Mouse (Mus musculus) heart, postnatal 14 days (tissue): ENCODE data around the gene Prr5. TPM values are rescaled to one million over a fixed set of nuclear protein-coding genes. Genes with fewer than 3 reads are reported as not detected.
"Not testable (repeated sequence)": the region's sequence is repeated elsewhere in the genome, so short reads cannot be mapped to it uniquely, and the experiment has no call there.

Experiments used
- DNase-seq, 2 experiments: peaks; one replicate each; pipeline ENCODE4 v3.0.0; 2021 to 2022
- intact Hi-C: fragments of 180-260 bp; cut with DNase I; formaldehyde crosslinking; loops from one replicate; pipeline ENCODE4 v1.15.1; 2025
- total RNA-seq, 2 experiments: library from RNA; stranded (reverse); gene quantifications; 2 replicates each; pipeline ENCODE4 v1.2.3; 2021

Gene Prr5
- total RNA-seq, 2 experiments from 2014 or later, result 5.6 to 8.3 TPM

DNA sequence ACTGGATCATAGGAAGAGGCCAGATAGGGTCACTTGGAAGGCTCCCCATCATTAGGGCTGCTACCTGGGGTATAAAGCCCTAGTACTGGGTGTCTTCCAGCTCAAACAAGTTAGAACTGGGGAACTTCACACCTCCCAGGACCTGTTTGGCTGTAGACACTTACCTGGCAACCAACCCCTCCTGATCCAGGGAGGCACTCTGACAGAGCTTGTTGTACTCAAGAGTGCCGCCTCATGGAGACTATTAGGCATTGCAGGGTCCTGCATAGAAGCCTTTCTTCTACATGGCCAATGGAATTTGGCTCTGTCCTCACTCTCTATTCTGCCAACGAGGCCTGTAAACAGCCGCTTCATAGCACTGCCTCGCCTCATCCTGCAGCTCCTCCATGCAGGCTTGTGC, 32.5 kb downstream of the Prr5 start:
- intact Hi-C loops, result no loop called here

DNA sequence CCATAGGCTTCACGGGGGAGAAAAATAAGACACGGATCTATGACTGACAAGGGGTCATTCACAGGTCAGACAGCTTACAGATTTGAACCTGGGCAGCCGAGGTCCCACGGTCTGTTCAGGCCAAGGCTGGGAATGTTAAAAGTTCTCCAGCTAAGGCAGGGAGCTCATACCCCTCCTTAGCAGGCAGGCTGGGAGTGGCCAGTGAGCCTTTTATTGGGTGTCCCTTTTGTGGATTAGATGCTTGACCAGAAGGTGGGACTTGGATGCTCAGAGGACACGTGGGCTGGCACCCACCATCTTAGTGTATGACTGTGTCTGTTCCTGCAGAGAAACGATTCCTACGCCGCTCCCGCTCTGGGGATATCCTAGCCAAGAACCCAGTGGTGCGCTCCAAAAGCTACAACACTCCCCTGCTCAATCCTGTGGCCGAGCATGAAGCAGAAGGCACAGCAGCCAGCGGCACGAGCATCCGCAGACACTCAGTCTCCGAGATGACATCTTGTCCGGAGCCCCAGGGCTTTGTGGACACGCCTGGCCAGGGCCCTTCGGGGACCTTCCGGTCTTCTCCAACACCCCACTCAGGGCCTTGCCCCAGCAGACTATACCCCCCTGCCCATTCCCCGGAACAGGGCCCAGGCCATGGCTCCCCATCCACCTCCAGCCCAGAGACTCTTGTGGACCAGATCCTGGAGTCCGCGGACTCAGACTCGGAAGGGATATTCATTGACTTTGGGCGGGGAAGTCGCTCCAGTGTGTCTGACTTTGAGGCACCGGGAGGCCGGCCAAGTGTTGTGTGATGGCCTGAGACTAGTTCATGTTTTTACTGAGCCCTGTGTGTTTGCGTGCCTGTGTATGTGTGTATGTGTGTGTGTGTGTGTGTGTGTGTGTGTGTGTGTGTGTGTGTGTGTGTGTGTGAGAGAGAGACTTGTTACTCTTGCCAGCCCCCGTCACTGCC, 33.2 kb downstream of the Prr5 start:
- intact Hi-C loops, result no loop called here
- peak in 1 of 2 experiments; percentile 30 for DNase-seq

More for the DNA sequence above, 32.5 kb downstream of the Prr5 start:
- peak; percentile 44 to 71 for DNase-seq

DNA sequence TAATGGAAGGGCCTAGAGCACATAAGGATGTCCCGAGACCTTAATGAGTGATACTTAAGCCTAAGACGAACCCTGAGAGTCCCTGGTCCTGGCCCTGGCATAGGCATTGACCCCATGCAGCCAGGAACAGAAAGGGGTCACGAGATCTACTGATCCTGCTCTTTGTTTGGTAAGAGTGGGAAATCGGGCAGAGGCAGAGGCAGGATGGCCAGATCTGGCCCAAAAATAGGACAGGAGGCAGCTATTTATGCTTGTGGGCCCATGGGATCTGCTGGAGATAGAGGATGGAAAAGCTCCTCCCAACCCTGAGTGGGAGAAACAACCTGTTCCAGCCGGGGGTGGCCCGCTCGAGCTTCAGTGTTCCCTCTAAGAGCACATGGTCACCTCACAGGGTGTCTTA, 34.6 kb downstream of the Prr5 start:
- DNase-seq, result no peak
- intact Hi-C loops, result no loop called here

DNA sequence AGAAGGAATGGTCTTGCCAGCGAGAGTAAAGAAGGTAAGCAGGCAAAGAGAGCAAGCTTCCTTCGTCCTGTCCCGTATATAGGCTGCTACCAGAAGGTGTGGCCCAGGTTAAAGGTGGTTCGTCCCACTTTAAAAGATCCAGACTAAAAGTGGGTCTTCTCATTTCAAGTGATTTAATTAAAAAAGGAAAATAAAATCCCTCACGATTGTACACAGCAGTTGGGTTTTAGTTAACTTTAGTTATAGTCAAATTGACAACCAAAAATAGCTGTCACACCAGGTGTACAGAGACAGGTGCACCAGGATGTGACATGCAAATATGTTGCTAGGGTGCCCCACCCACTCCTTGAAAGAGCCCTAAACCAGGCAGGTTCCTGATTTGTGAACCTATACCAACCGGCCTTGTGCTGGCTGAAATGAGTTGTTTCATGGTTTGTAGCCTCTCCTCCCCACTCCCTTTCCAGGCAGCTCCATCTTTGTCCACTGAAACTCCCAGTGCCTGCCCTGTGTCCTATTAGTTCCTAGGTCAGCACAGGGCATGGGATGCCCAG, 36.0 kb downstream of the Prr5 start:
- DNase-seq, result no peak
- intact Hi-C loops, result no loop called here

DNA sequence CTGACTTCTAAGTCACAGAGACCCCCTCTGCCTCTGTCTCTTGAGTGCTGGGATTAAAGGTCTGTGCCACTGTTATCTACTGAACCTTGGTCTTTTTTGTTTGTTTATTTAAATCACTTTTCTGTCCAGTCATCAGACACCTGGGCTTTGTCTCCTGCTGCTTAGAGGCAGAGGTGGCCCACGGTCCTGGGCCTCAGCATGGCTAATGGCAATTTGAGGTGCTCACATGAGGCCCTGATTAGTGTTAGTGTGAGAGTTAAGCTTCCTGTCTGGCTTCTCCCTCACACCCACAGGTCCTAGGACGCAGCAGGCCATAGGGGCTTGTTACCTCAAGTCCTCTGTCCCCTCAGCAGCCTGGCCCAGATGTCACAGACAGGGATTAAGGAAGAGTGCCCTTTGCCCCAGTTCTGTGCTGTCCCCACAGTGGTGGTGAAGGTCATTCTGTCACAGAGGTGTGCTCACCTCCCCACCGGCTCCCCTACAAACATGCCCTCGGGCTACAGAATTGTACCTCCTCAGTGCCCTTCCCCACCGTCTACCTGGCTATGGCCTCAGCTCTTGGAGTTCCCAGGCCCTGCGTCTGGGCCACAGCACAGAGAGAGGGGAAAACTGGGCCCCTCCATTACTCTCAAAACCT, 37.7 kb downstream of the Prr5 start:
- no peak for DNase-seq
- intact Hi-C loops, result no loop called here

DNA sequence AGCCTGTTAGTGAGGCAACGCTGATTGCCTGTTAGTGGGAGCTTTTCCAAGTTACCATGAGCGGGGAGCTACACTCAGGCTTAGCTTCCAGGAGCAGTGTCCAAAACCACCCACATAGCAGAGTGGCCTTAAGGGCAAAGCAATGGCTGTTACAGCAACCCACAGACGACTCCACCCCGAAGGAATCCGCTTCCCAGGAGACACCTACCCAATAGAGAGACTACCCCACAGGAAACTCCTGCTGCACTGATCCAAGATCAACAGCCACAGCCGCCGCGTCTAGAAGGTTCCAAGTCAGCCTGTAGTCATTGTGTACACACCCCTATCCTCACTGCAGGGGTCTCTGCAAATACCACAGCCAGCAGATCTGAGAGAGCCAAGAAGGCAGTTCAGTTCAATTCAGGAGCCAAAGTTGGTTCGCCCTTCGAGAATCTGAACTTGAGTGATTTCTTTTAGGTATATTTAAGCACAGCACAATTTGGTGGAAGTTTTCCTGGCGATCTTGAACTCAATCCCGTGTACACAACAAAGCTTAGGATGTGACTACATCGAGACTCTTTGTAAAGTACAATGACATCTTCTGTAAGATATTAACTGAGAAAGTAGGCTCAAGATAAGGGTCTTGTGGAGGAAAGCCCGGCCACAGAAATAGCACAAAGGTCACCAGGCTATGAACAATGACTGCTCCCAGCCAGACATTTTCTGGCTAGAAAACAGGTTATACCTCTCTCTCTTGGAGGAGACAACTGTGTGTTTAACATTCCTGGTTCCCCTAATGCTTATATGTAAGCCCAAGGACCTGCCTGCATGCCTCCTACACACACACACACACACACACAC, 43.4 kb downstream of the Prr5 start:
- intact Hi-C loops, result no loop called here
- DNase-seq, result peak; percentile 40 to 43

DNA sequence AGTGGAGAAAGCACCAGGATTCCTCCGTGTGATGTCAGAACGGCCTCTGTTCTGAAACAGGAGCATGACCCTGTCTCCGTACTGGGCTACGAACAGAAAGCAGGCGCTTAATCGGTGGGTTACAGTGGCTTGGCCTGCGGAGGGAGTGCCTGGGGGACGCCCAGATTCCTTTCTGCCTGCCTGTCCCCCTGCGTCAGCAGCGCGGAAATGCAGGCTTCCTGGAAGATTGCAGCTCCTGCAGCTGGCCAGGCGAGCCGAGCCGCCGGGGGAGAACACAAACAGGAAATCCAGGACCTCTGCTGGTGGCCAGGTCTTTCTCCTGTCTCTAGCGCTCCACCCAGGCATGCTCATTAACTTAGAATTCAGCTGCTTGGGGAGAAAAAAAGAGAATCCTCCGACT, 45.3 kb downstream of the Prr5 start:
- DNase-seq, result peak; percentile 87 to 88
- intact Hi-C loops, result no loop called here

DNA sequence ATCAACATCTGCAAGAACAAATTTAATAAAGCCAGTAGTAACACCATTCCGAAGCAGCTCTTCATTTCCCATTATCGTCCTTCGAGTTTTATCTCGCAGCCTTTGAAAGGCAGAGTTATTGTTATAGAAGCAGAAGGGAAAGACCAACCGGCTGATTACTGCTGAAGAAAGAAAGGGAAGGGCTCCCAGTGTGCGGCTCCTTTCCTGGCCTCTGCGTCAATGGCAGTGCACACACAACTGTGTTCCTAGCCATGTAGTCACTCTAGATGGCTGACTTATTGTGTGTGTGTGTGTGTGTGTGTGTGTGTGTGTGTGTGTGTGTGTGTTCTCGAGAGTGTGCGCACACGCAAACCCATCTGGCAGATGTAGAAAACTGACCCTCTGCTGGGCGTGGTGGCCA, 45.7 kb downstream of the Prr5 start:
- intact Hi-C loops, result no loop called here

DNA sequence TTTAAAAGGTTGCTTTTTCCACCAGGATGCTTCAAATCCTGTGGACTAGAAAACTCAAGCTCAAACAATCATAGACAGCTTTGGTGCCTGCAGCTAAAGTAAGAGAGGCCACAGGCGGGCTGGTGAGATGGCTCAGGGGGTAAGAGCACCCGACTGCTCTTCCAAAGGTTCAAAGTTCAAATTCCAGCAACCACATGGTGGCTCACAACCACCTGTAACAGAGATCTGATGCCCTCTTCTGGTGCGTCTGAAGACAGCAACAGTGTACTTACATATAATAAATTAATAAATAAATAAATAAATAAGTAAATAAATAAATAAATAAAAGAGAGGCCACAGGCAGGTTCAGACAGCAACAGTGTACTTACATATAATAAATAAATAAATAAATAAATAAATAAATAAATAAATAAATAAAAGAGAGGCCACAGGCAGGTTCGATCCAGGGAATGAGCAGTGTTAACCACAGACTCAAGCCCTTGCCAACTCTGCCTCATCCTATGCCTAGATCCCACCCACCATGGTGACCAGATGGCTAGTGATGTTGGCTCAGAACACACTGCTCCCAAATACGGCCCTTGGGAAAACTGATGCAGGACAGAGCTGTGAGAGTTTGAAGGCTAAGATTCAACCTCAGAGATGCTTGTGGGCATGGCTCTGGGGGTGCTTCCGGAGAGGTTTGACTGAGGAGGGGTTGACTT, 48.3 kb downstream of the Prr5 start:
- intact Hi-C loops, DNase-seq: not testable (repeated sequence)

More for the DNA sequence above, 45.7 kb downstream of the Prr5 start:
- no peak for DNase-seq

DNA sequence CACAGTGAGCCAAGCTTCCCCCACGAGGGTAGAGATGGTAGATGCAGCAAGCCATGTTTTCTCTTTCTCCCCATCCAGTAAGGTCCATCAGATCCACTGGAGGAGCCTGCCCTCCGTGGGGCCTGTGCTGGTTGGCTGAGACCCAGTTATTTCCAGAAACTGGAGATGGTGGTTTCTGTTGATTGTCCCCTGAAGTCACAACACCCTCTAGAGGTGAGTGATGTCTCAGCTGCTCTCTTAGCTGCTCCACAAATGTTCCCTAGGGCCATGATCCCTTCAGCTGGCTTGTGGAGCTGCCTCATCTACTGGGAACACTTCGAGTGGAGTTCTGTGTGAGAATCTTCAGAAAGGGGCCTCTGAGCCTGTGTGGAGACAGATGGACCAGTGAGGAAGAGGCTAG, 49.4 kb downstream of the Prr5 start:
- intact Hi-C loops, result no loop called here
- DNase-seq, result no peak

GRCm38 (mm10) chr15:84719791-84720190, 50.4 kb downstream of the Prr5 start, which contains the start of gene Arhgap8:
Gene Arhgap8 (plus strand): TSS chr15:84720052.
- peak; percentile 37 to 45 for DNase-seq
- intact Hi-C loops, result no loop called here

- peak; percentile 34 to 39 for DNase-seq
- intact Hi-C loops, result no loop called here
Measured at GRCm38 (mm10) chr15:84720291-84721204, 51.1 kb downstream of the Prr5 start.

GRCm38 (mm10) chr15:84723656-84724055, 54.2 kb downstream of the Prr5 start:
- not testable (repeated sequence) for DNase-seq

DNA sequence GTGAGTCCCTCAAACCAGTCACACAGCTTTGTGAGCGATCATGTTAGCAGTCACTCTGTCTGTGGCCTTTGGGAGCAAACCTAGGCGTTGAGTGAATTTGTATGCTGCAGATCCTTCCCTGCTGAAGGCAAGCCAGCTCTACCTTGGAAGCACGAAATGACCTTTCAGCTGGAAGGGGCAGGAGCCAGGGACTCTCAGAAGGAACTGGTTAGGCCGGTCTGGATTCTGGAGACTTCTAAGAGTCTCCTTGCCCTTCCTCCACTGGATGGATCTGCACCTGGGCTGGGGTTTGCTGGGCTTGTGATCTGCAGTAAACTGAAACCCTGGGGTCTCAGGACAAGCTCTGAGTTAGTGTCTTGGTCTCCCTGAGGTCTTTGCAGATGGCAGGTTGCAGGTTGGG, 54.8 kb downstream of the Prr5 start:
- DNase-seq, result no peak
- intact Hi-C loops, result no loop called here

More at GRCm38 (mm10) chr15:84723656-84724055, 54.2 kb downstream of the Prr5 start:
- intact Hi-C loops, result not testable (repeated sequence)

- intact Hi-C loops, result no loop called here
- DNase-seq, result peak; percentile 40 to 52
Measured at GRCm38 (mm10) chr15:84729685-84730084, 60.3 kb downstream of the Prr5 start.

DNA sequence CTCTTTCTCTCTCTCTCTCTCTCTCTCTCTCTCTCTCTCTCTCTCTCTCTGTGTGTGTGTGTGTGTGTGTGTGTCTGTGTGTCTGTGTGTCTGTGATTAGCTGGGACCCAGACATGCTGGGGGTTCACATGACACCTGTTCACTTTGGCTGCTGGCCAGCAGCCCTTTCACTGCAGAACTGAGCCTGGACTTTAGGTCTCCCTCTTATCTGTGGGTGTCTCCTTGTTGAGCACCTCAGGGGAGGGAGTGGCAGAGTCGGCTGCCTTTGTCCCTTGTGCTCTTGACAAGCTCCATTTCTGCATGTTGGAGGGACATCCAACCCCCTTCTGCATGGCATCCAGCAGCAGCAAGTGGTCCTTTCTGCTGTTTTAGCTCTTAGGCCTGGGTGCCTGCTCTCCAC, 61.5 kb downstream of the Prr5 start:
- DNase-seq, result no peak
- intact Hi-C loops, result no loop called here

DNA sequence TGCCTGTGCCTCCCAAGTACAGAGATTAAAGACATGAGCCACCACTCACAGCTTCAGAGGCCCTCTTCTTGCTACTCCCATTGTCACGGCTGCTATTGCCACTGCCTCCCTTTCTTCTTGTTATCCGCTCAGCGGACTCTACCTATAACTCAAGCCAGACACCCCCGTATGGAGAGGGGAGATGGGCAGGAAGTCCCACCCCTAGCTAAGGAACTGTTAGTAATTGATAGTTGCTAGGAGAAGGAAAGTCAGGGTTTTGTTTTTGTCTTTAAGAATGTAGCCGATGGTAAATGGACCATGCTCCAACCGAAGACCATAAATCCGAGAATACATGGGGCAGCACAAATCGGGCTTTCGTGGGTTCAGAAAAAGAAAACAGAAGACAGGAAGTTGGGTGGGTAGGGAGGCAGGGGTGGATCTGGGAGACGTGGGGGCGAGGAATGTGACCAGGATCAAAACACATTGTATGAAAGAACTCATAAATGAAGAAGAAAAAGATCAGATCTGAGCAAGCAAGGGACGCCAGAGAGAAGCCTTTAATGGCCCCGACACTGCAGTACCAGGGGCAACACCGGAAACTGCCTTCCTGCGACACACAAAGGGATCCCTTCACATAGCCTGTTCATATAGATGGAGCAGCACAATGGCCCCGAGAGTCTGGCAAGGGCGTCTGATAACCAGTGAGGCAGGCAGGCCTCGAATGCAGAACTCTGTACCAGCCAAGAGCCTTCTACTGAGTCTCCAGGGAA, 62.4 kb downstream of the Prr5 start:
- no peak for DNase-seq
- intact Hi-C loops, result no loop called here

DNA sequence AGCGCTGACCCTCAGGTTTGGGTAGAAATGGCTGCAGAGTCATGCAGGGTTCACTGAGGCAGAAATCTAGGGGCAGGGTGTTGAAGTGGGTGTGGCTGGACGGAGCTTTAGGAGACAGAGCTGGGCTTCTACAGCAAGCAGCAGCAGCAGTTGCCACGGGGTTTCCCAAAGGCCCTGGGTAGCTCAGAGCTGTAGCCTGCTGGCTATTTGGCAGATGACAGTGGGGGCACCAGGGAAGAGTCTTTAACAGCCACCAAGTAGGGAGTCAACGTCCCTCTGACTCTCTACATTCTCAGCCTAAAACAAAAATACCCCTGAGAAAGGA, 63.0 kb downstream of the Prr5 start:
- intact Hi-C loops, result no loop called here
- DNase-seq, result no peak
